Mouse (Mus musculus) natural killer cell, adult 2 months (primary cell): ENCODE results near the gene B4galt7.
A peak's percentile ranks its signal among the peaks of the same experiment; 100 is the strongest.
"Not testable (repeated sequence)": the region's sequence is repeated elsewhere in the genome, so short reads cannot be mapped to it uniquely, and the experiment has no call there.

Experiments used
- DNase-seq, 2 experiments: peaks; one replicate each; pipeline ENCODE4 v3.0.0; 2022; ENCODE audit warnings: low spot score in 2 of 2

B4galt7 gene

DNA sequence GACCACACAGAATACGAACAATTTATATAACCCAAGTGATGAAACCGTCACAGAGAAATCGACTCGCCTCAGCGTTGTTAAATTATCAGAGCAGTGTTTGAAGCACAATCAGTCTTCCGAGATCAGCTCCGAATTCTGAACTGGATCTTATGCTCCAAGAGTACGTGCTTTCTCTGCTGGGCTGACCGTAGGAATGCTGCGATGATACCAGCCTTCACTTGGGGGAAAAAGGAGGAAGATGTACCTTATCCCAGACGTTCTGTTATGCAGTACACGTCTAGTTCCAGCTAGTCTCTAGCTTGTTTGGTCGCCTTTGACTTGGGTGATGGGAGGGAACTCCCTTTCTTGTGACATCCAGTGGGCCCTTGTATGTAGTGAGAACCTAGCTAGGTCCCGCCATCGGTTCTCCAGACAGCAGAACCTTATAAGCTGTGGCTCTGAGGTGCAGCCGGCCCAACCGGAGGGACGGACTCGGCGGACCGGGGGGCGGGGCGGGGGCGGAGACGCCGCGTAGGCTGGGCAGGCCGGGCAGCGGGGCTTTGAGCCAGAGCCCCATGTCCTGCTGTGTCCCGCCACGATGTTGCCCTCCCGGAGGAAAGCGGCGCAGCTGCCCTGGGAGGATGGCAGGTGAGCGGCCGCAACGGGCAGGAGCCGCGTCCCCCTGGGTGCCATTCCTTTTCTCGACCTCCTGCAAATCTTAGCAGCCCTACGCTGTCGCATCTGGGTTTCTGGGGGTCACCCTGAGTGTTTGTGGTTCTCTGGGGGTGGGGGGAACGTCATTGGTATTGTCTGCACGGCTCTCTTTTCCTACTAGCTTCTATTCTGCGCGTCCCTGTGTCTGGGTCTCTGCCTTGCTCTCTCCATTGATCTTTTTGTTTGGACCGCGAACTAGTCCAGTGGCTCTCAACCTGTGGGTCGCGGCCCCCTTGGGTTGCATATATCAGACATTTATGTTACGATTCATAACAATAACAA, at the start of gene B4galt7:
Gene B4galt7, plus strand, starts transcription at position 331 of the 975 bp plus-strand sequence.
- peak; percentile 83 to 84 for DNase-seq

DNA sequence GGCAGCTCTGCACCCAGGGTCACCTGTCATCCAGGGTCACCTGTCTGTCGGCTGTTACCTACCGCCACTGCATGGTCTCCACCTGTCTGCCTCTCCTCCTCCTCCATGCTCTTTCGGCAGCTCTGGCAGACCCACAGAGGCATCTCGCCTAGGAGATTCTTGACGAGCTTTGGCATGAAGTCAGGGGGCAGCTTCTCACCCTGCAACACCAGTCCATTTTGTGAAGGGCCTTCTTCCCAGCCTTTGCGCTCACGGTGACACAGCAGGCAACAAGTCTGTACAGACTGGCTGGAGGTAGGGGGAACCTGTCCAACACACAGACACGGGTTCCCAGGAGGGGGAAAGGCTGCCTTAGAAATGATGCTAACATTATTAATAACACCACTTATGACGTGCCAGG, 43.8 kb upstream of the B4galt7 start:
- no peak for DNase-seq

DNA sequence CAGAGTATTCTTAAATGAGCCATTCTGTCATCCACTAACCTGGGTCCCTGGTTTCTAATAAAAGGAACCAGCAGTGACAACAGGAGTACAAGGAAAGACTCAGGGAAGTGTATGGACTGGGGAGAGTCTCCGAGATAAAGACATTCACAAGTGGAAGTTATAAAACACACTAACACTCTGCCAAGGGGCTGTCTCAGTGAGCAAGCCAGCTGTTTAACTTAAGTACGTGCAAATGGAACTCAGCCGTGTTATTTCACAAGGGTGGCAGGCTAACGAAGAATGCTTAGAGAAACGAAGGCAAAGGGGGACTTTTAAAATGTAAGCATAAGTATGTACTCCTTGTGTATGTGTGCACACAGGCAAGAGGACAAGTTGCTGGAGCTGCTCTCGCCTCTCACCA, 42.2 kb upstream of the B4galt7 start:
- no peak for DNase-seq

DNA sequence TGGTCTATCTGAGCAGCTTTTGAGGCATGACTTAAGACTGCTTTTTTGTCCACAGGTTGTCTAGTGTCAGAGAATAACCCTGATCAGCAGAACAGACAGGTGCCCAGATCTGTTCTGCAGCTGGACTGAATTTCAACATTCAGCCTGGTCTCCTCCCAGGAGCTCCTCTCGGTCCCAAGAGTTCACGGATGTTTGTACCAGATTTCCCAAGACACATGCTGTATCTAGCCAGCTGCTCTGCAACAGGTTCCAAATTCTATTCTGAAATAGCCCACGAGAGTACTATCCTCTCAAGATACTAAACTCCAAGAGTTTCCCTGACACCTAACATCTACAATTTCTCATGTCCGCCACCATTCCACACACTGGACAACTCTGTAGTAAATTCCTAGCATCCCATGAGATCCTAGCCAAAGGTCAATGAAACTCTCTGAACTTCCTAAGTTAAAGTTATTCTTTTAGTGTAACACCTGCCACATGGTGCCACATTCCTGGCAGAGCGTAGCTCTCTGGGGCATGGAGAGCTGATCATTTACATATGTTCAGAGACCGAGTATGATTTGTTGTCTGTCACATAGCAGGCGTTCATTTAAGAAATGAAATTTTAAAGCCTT, 36.3 kb upstream of the B4galt7 start:
- DNase-seq, result no peak

DNA sequence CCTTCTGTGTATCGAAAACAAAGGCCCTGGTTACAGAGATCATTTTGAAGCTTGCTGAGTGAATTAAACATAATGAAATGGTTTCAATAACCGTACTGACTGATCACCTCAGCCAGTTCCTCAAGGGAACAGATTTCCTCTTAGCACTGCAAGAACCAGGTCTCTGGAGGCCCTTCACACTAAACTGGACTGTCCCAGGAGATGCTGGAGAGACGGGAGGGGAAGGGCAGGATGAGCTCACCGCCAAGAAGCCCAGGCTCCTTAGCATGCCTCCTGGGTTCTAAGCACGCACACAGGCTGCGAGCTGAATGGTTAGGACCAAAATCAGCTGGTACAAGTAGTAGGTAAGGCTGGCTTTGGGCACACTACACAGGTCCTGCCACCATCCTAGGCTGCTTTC, 32.7 kb upstream of the B4galt7 start:
- no peak for DNase-seq

DNA sequence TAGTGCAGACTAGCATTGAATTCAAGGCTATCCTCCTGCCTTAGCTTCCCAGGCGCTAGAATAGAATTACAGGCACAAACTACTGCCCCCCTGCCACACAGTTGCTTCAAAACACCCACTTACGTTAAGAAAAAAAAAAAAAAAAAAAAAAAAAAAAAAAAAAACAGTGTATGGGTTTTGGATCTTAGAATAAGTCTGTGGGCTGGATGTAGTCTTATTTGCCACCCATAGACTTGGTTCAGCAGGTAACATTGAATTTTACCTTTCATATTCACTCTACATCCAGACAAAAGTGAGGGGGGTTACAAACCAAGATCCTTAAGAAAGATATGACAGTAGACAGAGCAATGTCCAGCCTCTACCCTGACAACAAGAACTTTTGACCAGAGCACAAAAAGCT, 31.7 kb upstream of the B4galt7 start:
- no peak for DNase-seq

DNA sequence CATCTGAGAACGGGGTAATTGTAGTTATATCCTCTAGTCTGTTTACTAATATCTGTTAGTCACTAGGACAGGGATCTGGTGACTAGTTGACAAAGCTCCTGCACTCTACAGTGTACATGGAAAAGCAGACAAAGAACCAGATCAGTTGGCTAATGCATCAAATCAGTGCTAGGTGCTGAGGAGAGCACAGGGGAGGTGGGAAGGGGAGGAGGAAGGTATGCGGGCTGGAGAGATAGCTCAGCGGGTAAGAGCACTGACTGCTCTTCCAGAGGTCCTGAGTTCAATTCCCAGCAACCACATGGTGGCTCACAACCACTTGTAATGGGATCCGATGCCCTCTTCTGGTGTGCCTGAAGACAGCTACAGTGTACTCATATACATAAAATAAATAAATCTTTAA, 31.2 kb upstream of the B4galt7 start:
- not testable (repeated sequence) for DNase-seq

DNA sequence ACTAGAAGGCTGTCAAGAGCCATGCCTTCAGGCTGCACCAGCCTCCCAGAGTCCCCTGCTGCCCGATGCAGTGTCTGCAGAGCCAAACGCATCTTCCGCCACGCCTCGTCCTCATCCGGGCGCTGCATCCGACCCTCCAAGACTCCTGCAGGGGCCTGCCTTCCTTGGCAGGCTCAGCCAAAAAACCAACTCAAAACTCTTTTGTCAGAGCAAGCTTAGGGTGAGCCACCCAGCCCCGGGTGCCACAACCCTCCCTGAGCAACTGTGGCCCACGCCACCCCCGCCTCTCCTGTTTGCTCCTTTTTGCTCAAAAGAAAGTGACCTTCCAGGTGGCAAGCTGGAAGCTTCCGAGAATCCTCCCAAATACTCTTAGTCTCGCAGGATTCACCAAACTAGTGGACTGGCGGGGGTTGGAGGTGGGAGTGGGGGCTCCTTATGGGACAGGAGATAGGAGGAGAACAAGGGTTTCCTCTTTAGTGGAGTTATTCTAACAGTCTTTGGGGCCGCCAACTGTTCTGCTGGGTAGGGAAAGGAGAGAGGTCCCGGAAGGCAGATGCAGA, 29.9 kb upstream of the B4galt7 start:
- no peak for DNase-seq

DNA sequence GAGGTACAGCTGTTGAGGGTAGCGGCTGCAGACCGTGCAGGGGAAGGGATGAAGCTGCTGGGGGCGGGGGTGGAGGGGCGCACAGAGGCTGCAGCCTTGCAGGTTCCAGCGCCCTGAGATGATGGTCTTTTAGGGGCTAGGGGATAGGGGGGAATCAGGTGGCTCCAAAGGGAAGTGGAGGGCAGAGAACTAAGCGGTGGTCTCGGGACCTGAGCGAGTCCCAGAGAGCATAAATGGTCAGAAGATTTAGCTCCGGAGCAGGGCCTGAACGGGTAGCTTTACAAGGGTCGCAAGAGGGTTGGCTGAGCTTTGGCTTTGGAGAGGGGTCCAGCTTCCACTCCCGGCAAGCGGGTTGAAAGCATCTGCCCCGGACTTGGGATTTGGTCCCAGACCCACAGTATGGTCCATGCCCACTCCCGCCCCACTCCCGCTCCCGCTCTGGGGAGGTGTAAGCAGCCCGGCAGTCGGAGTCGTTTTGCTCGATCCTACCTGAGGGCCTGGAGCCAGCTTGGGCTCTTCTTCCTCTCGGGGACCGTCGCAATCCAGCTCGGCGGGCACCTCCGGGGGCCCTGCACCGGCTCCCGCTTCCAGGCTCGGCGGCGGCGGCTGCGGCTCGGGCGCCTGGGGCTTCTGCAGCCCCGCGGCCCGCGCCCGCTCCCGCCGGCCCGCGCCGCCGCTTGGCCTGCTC, 29.3 kb upstream of the B4galt7 start:
- peak; percentile 6 to 7 for DNase-seq

DNA sequence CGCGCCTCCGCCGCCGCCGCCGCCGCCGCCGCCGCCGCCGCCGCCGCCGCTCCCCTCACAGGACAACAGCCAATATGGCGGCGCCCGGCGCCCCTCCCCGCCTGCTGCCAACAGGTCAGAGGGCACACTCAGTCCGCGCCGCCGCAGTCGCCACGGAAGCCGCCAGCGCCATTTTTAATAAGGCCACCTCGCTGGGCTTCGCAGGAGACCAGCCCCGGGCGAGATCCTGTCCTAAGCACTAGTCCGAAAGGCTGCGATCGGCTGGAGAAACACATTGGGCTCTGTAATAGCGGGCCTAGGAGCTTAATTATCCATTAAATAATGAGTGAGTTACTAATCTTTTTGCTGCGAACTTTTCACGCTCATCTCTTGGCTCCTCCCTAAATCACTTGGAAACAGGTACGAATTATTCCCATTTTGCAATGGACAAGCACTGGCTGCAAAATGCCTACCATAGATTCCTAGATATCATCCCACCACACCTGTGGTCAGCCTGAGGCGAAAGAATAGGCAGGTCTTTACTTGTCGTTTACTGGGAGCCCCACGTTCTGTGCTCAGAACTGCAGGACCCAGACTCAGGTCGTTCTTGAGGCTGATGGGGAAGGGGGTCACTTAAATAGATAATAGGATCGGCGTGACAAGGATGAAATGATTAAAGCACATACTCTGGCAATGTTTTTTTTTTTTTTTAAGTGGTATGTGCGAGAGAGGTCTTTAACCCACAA, 28.5 kb upstream of the B4galt7 start, which contains the start of gene Fam193b:
Gene Fam193b, minus strand, starts transcription at position 94 of the 725 bp plus-strand sequence.
- DNase-seq, result peak; percentile 91 to 92

DNA sequence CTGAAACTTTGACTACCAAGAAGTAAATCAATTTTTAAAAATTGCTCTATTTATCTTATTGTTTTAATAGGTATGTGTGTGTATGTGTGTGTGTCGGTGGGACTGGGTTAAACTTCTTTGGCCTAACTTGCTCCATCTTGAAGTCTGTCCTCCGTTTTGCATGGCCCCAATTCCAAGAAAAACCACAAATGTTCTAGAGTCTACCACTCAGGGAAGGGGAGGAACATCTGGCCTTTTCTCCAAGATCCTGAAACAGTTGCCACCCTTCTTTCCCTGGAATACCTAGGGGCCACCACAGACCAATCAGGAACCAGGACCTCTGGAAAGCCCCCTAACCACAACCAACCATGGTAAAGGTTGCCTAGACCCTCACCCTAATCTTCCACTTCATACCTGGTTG, 27.7 kb upstream of the B4galt7 start:
- DNase-seq, result no peak

DNA sequence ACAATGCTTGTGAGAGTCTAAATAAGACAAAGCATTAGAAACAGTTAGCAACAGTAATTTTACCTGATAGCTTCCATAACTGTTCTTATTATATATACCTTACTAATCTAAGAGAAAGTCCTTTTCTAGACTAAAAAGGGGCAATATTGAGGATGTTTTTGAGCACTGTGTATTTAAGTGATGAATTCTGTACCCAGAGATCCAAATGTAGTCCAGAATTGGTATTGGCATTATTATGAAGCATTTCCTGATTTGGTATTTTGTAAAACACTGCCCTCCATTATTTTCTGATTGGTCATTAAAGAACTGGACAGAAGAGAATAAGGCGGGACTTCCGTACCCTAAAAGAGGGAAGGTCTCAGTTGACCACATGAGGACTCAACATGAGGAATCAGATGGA, 26.3 kb upstream of the B4galt7 start, which contains the start of gene Tmed9:
Gene Tmed9, plus strand, starts transcription at position 301 of the 400 bp plus-strand sequence.
- no peak for DNase-seq

DNA sequence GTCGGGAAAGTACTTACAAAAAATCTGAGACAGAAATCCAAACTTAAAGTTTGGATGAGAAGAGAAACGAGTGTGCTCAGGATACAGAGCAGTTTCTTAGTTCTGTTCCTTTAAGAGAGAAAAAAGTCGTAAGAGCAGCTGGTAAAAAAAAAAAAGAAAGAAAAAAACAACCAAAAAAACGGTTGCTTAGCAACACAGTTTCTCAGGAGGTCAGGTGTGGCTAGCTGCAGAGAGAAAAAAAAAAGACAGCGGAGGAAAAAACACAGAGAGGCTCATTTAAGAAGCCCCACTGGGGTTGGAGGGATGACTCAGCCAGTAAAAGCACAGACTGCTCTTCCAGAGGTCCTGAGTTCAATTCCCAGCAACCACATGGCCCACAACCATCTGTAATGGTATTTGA, 25.4 kb upstream of the B4galt7 start:
- DNase-seq, result no peak

DNA sequence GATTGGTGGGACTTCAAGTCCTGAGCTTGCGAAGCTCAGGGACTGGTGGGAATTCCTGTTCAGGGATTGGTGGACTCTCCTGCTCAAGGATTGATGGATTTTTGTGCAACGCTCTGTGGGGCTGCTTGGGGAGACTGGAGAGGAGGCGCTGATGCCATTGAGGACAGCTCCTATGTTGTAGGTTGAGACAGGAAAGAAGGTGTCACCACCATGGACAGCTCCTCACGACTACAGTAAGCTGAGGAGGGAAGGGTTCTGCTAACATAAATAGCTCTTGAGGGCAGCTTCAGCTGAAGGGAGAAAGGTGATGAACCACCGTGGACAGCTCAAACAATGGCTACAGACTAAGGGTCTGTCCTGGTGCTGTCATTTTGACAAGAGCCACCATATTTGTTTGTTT, 23.8 kb upstream of the B4galt7 start:
- DNase-seq, result no peak

DNA sequence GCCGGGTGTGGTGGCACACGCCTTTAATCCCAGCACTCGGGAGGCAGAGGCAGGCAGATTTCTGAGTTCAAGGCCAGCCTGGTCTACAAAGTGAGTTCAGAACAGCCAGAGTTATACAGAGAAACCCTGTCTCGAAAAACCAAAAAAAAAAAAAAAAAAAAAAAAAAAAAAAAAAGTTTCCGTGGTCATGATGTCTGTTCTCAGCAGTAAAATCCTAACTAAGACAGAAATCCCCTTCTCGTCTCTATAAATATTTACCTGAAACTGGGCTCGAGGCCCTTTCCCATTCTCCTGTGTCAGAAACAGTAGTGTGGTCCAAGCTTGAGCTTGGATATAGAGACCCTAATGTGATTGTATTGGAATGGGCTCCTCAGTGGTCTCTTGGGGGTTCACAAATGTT, 22.8 kb upstream of the B4galt7 start:
- DNase-seq, result not testable (repeated sequence)

DNA sequence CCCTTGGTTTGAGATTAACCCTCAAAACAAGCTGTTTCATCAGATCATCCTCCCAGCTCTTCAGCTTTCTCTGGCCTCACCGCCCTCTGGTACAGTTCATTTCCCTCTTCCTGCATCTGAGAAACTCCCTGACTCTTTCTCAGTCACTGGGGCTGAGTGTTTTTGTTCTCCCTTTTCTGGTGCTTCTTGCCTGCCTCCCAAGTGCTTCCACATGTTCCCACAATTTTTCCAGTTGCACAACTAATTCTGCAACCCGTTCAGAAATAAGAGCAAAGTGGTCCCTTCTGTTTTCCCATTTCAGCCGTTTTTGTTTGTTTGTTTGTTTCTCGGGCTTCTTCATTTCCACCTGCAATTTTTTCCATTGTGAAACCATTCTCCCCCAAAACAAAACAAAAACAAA, 21.6 kb upstream of the B4galt7 start:
- DNase-seq, result no peak

DNA sequence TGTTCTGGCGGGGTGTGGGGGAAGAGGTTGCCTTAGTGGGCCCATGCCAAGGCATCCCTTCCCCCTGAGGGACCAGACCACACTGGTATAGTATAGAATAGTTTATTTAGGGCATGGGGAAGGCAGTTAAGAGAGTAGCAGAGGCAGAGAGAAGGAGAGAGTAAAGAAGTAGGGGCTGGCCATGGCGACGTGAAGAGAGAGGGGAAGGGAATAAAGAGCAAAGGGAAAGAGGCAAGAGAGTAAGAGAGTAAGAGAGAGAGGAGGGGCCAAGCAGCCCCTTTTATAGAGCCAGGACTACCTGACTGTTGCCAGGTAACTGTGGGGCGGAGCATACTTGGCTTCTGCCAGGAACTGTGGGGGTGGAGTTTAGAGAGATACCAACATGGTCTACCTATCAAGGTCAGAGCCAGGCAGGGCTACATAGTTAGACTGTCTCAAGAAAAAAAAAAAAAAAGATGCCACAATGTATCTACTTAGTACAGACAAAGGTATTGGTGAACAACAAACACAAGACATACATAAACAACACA, 7.7 kb upstream of the B4galt7 start:
- no peak for DNase-seq

DNA sequence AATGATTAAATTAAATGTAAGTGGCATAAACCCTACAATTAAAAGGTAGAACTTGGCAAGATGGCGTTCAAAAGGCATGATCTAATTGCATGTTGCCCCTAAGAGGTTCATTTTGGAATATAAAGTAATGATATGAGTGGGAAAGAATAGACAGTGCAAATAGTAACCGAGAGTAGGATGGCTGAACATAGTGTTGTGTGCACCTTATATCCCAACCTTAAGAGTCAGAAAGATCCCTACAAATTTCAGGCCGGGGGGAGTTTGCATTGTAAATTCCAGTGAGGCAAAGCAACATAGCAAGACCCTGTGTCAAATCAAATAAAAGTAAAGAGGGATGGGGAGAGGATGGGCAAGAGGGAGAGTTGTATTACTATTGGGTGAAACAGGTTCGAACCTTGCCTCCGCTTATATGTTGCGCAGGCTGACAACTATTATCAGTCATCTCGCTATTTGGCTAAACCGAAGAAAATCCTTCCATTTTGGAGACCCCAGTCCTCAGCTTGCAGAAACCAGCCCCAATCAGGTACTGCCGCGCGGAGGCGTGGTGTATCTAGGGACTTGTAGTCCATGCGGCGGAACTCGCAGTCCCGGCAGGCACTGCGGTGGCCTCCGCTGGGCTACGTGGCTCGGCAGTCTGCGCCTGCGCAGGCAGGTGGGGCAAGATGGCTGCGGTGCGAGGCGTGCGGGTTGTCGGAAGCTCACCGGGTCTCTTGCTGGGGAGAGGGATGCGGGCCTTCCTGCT, 7.0 kb upstream of the B4galt7 start:
- peak; percentile 92 to 95 for DNase-seq

DNA sequence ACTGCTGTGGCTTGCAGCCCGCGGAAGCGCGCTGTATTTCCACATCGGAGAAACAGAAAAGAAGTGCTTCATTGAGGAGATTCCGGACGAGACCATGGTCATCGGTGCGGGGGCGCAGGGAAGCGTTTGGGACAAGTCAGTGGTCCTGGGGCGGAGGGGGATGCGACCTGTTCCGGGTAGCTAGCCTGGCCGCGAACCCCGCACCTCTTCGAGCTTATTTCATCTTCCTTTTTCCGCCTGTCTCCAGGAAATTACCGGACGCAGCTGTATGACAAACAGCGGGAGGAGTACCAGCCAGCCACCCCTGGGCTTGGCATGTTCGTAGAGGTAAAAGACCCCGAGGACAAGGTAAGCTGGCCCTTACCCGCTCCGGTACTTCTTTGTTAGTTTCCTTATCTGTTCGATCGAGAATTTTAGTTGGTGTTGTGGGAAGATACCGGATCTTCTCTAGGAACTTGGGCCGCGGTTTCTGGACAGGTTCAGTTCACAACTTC, 6.4 kb upstream of the B4galt7 start:
- DNase-seq, result no peak

DNA sequence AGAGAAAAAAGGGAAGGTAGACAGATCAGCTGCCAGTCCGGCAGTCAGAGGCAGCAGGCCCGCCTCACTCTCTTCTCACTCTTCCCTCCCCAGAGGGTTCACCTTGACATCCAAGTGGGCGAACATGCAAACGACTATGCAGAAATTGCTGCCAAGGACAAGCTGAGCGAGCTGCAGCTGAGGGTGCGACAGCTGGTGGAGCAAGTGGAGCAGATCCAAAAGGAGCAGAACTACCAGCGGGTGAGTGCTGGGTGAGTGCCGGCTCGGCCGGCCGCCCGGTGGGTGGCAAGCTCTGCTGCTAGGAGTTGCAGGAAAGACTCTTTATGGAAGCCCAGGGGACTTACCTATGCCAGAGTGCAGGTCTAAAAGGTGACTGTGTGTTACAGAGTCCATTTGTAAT, 4.3 kb upstream of the B4galt7 start:
- no peak for DNase-seq
